Mouse (Mus musculus) embryo, embryonic 10 days (tissue): ENCODE measurements around the gene Cd79a.
A peak's percentile ranks its signal among the peaks of the same experiment; 100 is the strongest.

Experiments
- DNase-seq: peaks from one replicate; pipeline ENCODE4 v3.0.0-alpha.2; 2015; ENCODE audit warnings: low spot score

Gene Cd79a

DNA sequence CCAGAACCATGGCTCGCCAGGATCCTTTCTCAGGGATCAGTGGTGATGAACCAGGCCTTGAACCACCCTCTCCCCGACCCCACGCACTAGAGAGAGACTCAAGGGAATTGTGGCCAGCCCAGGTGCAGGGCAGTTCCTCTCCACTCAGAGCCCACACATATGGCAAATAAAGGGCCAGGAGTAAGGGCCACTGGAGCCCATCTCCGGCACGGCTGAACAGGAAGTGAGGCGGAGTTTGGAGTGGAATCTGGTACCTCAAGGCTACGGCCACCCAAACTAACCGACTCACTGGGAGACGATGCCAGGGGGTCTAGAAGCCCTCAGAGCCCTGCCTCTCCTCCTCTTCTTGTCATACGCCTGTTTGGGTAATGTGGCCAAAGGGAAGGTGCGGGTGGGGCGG is at the start of gene Cd79a:
TSS of gene Cd79a (plus strand) at position 158 of the 400 bp plus-strand sequence.
- DNase-seq = no peak

DNA sequence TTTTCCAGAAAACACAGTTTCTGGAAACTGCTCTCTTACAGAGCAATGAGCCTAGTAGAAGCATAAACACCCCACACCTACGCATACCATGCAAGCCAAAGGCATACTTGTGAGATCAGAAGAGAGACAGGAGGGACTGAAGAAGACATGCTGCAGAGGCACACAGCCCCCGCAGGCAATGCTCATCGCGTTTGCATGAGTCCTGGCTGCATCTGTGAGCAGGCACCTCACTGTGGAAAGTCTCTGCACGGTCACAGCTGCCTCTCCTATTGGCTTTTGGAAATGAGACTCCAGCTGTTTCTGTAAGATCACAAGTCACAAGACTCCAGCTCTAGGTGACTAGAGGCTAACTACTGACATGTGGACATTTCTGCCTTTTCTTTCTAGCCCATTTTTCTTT is 47.0 kb upstream of the Cd79a start:
- DNase-seq = peak; percentile 54

DNA sequence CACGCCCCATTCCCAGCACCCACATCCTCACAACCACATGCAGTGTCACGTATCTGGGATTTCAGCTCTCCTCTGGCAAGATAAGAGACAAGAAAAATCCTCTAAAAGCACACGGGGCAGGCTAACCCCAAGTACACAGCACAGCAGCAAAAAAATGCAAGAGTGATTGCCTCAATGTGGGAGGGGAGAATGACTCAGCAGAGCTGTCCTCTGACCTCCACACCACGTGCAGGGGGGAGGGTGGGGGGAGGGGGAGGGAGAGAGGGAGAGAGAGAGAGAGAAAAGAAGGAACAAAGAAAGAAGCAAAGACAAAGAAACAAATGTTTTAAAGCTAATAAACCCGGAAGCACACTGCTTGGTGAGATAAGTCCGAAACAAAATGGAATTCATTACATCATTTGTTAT is 46.3 kb upstream of the Cd79a start:
- peak; percentile 72 for DNase-seq

DNA sequence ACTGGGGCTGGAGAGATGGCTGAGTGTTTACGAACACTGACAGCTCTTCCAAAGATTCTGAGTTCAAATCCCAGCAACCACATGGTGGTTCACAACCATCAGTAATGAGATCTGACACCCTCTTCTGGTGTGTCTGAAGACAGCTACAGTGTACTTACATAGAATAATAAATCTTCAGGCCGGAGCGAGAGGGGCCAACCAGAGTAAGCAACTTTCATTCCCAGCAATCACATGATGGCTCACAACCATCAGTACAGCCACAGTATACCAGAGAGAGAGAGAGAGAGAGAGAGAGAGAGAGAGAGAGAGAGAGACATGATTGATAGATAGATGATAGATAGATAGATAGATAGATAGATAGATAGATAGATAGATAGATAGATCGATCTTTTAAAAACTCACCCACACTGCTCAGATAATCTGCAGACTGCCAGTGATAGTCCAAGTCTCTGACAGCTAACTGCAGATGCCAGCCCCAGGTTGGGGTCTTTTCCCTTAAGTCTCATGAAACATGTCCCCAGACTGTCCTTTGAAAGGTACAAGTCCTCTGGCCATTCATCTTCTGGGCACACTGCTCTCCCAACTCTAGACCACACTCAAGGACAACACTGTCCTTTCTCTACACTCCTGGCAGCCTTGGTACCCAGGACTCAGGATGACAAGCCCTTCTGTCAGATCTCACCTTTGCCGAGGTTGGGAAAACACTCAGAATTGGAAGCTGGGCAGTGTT is 45.4 kb upstream of the Cd79a start:
- no peak for DNase-seq

DNA sequence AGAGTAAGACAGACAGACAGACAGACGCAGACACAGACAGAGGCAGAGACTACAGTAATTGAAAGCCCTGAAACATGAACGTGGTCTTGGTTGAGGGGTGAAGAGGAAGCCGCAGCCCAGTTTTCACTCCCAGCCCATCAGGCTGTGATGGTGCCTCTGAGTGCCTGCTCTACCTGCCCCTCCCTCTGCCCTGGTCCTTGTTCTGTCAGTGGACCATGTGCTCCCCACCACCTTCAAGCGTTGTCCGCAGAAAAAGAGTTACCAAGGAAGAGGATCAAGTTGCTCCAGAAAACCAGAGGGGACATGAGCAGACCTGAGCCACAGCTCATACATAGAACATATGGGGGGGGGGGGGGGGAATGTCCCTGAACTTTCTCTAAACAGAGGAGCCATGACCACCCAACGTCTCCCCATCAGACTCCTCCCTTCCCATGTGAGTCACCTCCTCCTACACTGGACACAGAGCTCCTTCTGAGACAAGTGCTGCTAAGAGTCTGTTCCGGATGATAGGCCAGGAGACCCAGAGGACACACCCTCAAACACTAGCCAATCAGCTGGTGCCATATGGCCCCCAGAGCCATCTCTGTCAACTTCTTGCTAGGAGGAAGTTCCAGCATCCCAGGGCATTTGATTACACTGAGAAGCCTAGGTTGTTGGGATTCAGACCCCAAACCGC is 44.5 kb upstream of the Cd79a start:
- DNase-seq = peak; percentile 44

DNA sequence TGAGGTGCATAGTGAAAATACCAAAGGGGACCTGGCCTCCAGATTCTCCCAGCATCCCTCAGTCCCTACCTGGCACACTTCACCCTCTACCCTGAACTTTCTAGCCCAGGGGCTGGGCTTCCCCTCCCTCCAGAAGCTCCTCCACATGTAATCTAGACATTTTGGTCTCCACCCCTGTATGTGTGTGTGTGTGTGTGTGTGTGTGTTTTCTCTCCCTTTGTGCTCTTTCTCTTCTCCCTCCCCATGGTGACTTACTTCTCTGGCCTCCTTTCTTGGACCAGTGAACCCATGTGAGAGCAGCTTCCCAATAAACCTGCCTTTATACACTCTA is 44.0 kb upstream of the Cd79a start:
- DNase-seq = no peak

DNA sequence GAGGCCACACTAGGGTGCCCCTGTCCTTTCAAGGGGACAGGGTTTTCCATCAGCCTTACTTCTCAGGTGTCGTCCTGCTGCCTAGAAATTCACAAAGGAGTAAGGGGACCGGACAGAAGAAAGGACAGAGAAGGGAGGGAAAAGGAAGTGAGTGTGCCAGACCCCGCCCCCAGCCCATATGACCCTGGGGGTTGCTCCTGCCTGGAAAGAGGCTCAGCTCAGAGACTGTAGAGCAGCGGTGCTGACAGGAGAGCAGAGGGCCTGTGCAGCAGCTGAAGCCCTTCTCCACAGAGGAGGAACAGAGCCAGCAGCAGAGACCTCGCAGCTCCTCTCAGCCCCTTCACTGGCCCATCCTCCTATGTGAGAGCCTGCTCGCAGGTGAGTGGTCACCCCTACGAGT is 43.5 kb upstream of the Cd79a start:
- no peak for DNase-seq

DNA sequence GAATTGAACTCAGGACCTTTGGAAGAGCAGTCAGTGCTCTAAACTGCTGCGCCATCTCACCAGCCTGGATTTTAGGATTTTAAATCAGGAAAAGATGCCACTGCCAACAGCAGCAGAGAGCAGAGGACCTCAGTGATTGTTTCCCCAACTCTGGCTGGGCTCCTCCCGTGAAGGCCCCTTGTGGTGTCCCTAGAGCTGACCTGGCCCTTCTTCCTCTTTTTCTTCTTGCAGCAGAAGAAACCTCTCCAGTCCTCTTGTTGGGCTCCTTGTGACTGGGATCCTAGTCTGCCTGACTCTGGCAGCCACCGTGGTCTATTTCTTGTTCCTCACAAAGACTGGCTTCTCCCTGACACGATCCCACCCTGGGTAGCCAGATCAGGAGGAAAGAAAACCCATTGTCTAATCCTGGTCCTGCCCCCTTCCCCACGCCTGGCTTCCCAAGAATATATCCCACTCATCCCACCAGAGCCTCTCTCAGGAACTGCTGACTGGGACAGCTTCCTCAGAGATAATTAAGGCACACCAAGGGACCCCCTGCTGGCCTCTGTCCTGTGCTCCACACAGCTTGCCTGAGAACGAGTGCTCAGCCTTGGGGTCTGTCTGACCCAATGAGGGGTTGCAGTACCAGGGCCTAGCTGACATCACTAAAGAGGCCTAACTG is 40.6 kb upstream of the Cd79a start:
- no peak for DNase-seq

DNA sequence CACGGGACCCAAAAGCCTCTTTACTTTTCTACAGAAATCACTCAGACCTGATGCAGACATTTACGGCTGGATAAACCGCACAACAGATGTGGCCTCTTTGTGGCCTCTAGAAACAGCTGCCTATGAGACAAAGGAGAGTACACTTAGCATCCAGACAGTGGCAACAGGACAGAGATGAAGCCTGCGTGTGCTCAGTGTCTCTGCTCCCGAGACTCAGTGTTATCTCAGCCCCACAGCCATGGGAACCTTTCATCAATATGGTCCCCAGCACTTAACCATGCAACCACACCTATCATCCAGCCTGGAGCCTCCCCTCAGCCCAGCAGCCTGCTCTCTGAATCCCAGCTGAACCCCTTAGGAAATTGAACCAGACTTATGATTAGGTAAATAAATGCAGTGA is 37.9 kb upstream of the Cd79a start:
- no peak for DNase-seq

DNA sequence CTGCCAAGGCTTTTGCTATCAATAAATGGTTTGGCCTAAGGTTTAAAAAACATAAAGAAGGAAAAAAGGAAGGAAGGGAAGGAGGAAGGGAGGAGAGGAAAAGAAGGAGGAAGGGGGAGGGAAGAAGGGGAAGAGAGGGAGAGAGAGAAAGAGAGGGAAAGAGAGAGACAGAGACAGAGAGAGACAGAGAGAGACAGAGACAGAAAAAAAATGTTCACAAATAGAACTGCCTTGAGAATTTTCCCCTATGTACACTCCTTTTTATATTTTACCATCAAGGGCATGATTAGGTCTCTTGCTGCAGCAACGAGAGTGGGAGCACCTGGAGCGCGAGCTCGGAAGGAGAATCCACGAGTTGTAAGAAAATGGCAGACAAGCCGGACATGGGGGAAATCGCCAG is 35.3 kb upstream of the Cd79a start, which contains the start of gene Gm9844:
TSS of gene Gm9844 (plus strand) at position 301 of the 400 bp plus-strand sequence.
- no peak for DNase-seq

DNA sequence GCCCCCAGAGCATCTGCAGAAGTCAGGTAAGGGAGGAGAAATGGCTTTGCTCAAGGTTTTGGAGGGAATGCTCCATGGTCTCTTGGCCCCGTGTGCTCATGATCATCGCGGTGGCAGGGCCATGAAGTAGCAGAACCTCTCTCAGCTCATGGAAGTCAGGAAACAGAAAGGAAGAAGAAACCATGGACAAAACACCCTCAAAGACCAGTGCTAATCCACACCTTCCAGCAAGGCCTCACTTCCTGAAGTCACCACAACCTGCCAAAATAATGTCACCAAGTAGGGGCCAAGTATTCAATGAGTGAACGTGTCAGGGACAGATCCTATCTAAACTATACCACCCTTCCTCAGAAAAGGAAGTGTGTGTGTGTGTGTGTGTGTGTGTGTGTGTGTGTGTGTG is 34.3 kb upstream of the Cd79a start:
- DNase-seq = no peak

DNA sequence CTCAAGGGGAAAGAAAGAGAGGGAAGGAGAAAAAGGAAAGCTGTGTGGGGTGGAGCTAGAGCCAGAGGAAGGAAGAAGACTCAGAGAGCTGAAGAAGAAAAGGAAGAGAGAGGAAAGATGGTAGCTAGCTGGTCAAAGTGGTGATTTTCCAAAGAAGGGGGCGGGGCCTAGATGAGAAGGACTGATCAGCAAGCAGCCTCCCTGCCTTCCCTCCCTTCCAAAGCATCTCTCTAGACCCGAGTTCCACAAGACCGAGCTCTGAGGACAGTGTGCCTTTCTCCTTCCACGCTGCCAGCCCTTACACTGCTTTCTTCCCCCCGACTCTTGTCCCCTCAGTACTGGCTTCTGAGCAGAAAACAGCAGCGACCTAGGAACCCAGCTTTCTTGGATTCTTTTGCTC is 33.0 kb upstream of the Cd79a start:
- DNase-seq = no peak

DNA sequence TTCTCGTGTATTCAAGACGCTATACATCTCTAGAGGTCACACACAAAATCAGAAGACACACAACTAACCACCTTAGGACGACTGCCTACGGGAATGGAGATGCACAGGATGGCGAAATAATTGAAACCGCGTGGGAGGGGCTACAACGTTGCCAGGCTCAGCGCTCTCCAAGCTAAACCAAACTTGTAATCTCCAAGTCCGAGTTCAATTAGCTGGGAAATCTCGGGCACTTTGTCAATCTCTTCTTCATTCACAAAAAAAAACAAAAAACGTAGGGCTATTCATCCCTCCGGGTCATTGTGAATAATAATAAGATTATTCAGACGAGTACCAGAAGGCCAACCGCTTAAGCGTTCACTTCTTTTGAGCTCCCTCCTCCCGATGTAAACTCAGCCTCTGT is 28.1 kb upstream of the Cd79a start:
- no peak for DNase-seq

DNA sequence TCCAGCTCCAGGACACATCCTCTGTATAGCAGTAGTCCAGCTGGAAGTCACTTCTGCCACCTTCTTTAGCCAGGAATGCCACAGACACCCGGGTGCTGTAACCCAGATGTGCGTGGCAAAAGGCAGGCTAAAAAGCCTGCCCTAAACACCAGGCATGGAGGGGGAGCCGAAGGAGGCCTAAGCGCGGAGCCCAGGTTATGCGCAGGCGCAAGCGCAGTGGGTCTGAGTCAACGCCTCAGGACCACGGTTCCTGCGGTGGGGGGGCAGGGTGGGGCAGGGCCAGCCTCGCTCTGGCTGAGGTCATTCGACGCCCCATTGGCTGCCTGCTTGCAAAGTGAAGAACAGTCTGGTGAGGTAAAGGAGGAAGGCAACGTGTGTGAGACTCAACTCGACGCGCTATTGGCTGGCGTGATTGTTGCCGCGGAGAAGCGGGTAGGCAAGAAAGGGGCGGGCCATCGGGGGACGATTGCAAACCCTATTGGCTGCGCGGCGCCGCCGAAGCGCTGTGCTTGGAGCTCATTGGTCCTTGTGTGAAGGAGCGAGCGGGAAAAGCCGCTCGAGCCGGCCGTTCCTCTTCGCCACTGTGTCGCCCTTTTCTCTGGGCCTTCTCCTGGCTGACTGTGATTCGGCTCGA is 27.5 kb upstream of the Cd79a start, which contains the start of the genes Lypd4 and Dmrtc2:
TSS of gene Lypd4 (minus strand) at position 410 of the 634 bp plus-strand sequence.
TSS of gene Dmrtc2 (plus strand) at position 526 of the 634 bp plus-strand sequence.
- DNase-seq = peak; percentile 31

DNA sequence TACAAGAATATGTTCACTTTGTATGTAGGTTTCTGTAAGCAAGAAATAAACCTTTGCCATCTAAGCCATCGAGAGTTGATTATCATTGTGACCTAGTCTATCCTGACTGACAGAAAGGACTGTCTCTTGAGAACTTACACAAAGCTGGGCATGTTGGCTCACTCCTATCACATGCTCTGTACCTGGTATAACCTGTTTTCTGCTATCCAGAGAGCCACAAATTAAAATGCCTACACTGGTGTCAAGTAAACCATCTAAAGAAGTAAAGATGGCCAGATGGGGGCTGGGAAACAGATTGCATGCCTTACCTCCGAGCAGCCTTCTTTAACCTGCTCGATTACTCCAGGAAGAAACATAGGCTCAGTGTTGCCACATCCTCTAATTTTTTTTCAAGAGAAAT is 19.6 kb upstream of the Cd79a start:
- no peak for DNase-seq

DNA sequence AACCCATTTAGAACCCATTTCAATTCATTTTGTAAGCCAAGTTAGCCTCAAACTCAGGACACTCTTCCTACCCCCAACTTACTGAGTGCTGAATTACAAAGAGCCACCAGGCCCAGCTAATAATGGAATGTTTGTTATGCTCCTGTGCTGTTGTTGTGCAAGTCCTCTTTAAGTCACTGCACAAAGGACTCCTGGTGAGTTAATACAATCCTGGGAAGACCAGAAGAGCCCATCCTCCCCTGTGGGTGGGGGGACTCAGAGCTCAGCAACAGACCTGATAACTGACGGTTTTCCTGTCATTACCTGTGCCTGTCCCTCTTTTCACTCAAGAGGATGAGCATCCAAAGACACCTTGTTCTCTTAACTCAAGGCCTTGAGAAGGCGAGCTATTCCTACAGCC is 17.6 kb upstream of the Cd79a start:
- no peak for DNase-seq

DNA sequence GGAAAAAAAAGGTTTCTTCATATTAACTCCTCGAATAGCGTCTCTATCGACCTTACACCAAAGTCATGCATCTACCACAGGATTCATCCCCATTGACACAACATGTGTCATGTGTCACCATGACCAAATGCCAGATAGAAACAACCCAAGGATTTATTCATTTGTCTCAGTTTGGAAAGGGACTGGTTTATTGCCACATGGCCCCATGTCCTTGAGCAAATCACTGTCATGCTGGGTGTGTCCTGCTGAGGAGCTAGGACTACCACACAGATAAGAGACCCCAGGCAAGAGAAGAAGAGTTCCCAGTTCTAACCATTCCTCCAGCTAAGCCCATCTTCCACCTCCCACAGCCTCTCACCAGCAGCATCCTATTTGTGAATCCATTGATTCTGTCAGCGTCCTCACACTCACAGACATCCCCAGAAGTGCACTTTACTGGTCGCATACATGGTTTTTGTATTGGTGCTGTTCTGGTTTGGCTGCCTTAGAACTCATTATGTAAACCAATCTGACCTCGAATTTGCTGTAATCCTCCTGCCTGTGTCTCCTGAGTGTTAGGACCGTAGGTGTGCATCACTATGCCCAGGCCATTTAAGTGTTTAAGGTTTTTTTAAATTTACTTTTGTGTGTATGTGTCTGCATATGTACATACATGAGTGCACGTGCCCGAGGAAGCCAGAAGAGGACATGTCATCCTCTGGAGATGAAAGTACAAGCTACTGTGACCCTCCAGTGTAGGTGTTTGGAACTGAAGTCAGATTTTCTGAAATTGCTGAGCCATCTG is 14.6 kb upstream of the Cd79a start:
- DNase-seq = no peak

DNA sequence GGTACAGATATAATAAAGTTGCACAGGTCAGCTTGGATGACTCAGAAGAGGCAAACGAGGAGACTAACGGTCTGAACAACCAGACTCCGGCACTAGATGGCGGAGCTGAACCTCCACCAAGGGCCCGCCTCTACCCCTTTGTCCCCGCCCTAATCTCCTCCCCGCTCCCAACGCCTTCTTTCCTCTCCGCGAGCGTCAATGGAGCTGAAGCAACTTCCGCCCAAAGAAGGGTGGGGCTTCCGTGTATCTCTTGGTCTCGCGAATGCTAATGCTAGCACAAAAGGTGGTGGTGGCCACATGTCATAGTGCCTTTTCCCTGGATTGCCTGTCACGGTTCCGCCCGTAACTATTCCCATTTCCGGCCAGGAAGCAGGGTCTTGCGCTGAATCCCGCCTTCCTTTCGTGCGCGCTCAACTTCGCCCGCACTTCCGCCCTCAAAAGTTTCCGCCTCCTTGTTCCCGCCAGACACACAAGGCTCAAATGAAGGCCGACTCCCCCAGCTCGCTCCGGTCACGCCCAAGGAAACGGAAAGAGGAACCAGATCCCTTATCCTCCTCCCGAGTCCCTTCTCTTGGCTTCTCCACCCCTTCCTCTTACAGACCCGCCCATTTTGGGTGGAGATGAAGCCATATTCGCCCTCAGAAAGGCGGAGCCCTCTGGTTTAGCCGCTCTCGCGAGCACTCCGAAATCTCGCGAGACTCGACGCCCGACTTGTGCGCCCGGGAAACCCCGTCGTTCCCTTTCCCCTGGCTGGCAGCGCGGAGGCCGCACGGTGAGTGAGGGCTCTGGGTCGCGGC is 13.1 kb upstream of the Cd79a start, which contains the start of gene Rps19:
TSS of gene Rps19 (plus strand) at position 476 of the 797 bp plus-strand sequence.
- peak; percentile 99 for DNase-seq

DNA sequence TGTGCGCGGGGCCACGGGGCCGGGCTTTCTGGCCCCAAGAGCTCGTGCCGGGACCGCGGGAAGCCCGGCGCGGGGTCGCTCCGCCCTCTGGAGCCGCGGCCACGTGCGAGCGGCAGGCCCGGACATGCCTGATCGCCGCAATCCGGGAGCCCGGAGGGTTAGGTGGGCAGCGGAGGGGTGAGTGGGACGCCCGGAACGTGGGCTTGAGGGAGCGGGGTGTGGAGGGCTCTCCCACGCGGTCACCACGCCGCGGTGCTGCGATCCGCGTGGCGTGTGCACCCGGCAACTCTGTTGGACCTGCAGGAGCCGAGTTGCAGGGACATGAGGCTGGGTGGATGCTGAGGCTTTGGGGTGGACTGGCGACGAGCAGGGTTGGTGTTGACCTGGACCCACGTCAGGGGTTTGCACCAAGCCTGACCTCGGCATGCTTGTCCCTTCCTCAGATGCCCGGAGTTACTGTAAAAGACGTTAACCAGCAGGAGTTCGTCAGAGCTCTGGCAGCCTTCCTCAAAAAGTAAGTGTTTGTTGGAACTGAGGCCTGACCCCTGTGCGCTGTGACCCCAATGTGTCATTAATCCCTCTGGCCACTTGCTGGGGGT is 12.4 kb upstream of the Cd79a start:
- no peak for DNase-seq

DNA sequence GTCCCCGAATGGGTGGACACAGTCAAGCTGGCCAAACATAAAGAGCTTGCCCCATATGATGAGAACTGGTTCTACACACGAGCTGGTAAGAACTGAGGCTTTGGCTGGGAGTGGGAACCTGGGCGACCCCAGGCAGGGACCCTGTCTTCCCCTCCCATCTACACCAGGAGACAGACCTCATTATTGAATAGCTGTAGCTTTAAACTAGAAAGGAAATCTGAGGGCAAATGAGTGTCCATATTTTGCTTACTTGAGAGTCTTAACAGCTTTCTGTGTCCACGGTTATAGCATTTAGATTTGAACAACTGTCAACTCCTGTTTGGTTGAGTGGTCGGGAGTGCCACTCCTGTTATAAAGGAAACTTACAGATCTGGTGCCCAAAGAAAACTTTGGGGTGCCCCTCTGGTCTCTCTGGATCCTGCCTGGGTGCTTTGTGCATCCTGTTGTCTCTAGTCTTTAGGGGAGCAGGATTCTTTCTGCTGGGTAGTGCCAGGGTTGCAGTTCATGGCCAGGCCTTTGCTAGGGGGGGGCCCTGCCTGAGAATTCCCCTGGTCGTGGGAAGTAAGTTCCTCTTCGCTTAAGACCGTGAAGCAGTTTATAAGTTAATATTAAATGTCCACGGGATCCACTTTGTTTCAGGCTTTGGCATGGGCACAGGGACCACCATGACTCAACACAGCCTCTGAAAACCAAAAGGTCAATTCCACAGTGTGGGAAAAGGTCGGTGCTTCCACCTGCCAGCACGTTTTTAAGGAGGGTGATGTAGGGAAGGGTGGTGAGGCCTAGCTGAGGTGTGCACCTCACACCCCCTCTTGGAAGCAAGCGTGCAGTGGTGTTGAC is 11.5 kb upstream of the Cd79a start:
- no peak for DNase-seq
